Mouse (Mus musculus): Measurements from ENCODE around the gene Pdxdc1. TPM values are rescaled to one million over a fixed set of nuclear protein-coding genes. Genes with fewer than 3 reads are reported as not detected.
A peak's percentile ranks its signal among the peaks of the same experiment; 100 is the strongest.
"Not testable (repeated sequence)": the region's sequence is repeated elsewhere in the genome, so short reads cannot be mapped to it uniquely, and the experiment has no call there.

The Pdxdc1 gene
- polyA plus RNA-seq, 1 experiment from 2014 or later: 79.4 TPM

- ATAC-seq (ENCODE audit: insufficient read depth, low FRiP score, low TSS enrichment) (peak; percentile 75; the same call in 1 of the 2 replicates), DNase-seq (ENCODE audit: low spot score) (peak; percentile 58)
- not testable (repeated sequence) for H3K27ac ChIP-seq (ENCODE audit: low read depth, low read length); H3K9ac ChIP-seq (ENCODE audit: low read length); H3K36me3 ChIP-seq (ENCODE audit: control insufficient read depth, insufficient read depth, low read length); H3K4me3 ChIP-seq (ENCODE audit: low read depth, low read length); H3K4me1 ChIP-seq (ENCODE audit: control insufficient read depth, insufficient read depth, low read length); H3K27me3 ChIP-seq (ENCODE audit: control insufficient read depth, insufficient read depth, low read length); H3K9me3 ChIP-seq (ENCODE audit: control insufficient read depth, low read length)
- peak overlapping the region; percentile 25; the same call in 1 of the 2 replicates for H3K4me2 ChIP-seq (ENCODE audit: low read depth)
- WGBS: 21% methylated on average over 5 of the region's 5 CpGs
Observed at GRCm38 (mm10) chr16:13867406-13867805, 35.5 kb downstream of the Pdxdc1 start.

GRCm38 (mm10) chr16:13866616-13867015 lies 36.3 kb downstream of the Pdxdc1 start:
- no peak overlapping the region for H3K9ac ChIP-seq (ENCODE audit: low read length)
- H3K36me3 ChIP-seq (ENCODE audit: control insufficient read depth, insufficient read depth, low read length): peaks cover 4% of the 10 kb centered on the region; the same call in 1 of the 2 replicates
- 86% methylated on average over 5 of the region's 5 CpGs for WGBS
- no peaks in the 10 kb centered on the region for H3K27me3 ChIP-seq (ENCODE audit: control insufficient read depth, insufficient read depth, low read length)
- H3K4me1 ChIP-seq (ENCODE audit: control insufficient read depth, insufficient read depth, low read length): no peaks in the 10 kb centered on the region
- no peak overlapping the region for H3K4me3 ChIP-seq (ENCODE audit: low read depth, low read length)
- DNase-seq (ENCODE audit: low spot score) (no peak), ATAC-seq (ENCODE audit: insufficient read depth, low FRiP score, low TSS enrichment) (no peak)
- H3K4me2 ChIP-seq (ENCODE audit: low read depth): no peak overlapping the region
- no peaks in the 10 kb centered on the region for H3K9me3 ChIP-seq (ENCODE audit: control insufficient read depth, low read length)
- H3K27ac ChIP-seq (ENCODE audit: low read depth, low read length): no peak overlapping the region

GRCm38 (mm10) chr16:13866076-13866475 lies 36.9 kb downstream of the Pdxdc1 start:
- WGBS: 81% methylated on average over 4 of the region's 4 CpGs
- Histone ChIP-seq H3K4me1 (ENCODE audit: control insufficient read depth, insufficient read depth, low read length) (no peaks in the 10 kb centered on the region), H3K4me2 (ENCODE audit: low read depth) (no peak overlapping the region), H3K4me3 (ENCODE audit: low read depth, low read length) (no peak overlapping the region), H3K27me3 (ENCODE audit: control insufficient read depth, insufficient read depth, low read length) (no peaks in the 10 kb centered on the region), H3K9ac (ENCODE audit: low read length) (no peak overlapping the region), H3K9me3 (ENCODE audit: control insufficient read depth, low read length) (no peaks in the 10 kb centered on the region), H3K27ac (ENCODE audit: low read depth, low read length) (no peak overlapping the region), H3K36me3 (ENCODE audit: control insufficient read depth, insufficient read depth, low read length) (peaks cover 4% of the 10 kb centered on the region; the same call in 1 of the 2 replicates)
- DNase-seq (ENCODE audit: low spot score) (no peak), ATAC-seq (ENCODE audit: insufficient read depth, low FRiP score, low TSS enrichment) (no peak)

GRCm38 (mm10) chr16:13853886-13854285 lies 49.0 kb downstream of the Pdxdc1 start:
- DNase-seq (ENCODE audit: low spot score) (no peak), ATAC-seq (ENCODE audit: insufficient read depth, low FRiP score, low TSS enrichment) (no peak)
- H3K9ac ChIP-seq (ENCODE audit: low read length): no peak overlapping the region
- no peaks in the 10 kb centered on the region for H3K4me1 ChIP-seq (ENCODE audit: control insufficient read depth, insufficient read depth, low read length)
- H3K36me3 ChIP-seq (ENCODE audit: control insufficient read depth, insufficient read depth, low read length): peaks cover 7% of the 10 kb centered on the region; the same call in 1 of the 2 replicates
- no peak overlapping the region for H3K27ac ChIP-seq (ENCODE audit: low read depth, low read length)
- H3K4me2 ChIP-seq (ENCODE audit: low read depth): no peak overlapping the region
- no peak overlapping the region for H3K4me3 ChIP-seq (ENCODE audit: low read depth, low read length)
- no peaks in the 10 kb centered on the region for H3K9me3 ChIP-seq (ENCODE audit: control insufficient read depth, low read length)
- WGBS: 99% methylated on average over 4 of the region's 4 CpGs
- no peaks in the 10 kb centered on the region for H3K27me3 ChIP-seq (ENCODE audit: control insufficient read depth, insufficient read depth, low read length)

GRCm38 (mm10) chr16:13851446-13851845 lies 51.5 kb downstream of the Pdxdc1 start:
- H3K9ac ChIP-seq (ENCODE audit: low read length): no peak overlapping the region
- no peak overlapping the region for H3K27ac ChIP-seq (ENCODE audit: low read depth, low read length)
- no peaks in the 10 kb centered on the region for H3K9me3 ChIP-seq (ENCODE audit: control insufficient read depth, low read length)
- H3K4me2 ChIP-seq (ENCODE audit: low read depth): no peak overlapping the region
- H3K27me3 ChIP-seq (ENCODE audit: control insufficient read depth, insufficient read depth, low read length): no peaks in the 10 kb centered on the region
- no peak for ATAC-seq (ENCODE audit: insufficient read depth, low FRiP score, low TSS enrichment)
- no peaks in the 10 kb centered on the region for H3K4me1 ChIP-seq (ENCODE audit: control insufficient read depth, insufficient read depth, low read length)
- DNase-seq (ENCODE audit: low spot score): no peak
- H3K4me3 ChIP-seq (ENCODE audit: low read depth, low read length): no peak overlapping the region
- peaks cover 5% of the 10 kb centered on the region; the same call in 1 of the 2 replicates for H3K36me3 ChIP-seq (ENCODE audit: control insufficient read depth, insufficient read depth, low read length)
- WGBS: 91% methylated on average over 4 of the region's 4 CpGs

GRCm38 (mm10) chr16:13848310-13848709 lies 54.6 kb downstream of the Pdxdc1 start:
- no peak overlapping the region for H3K4me3 ChIP-seq (ENCODE audit: low read depth, low read length)
- H3K9ac ChIP-seq (ENCODE audit: low read length): no peak overlapping the region
- DNase-seq (ENCODE audit: low spot score) (no peak), ATAC-seq (ENCODE audit: insufficient read depth, low FRiP score, low TSS enrichment) (no peak)
- peaks cover 6% of the 10 kb centered on the region; the same call in 1 of the 2 replicates for H3K36me3 ChIP-seq (ENCODE audit: control insufficient read depth, insufficient read depth, low read length)
- H3K9me3 ChIP-seq (ENCODE audit: control insufficient read depth, low read length): no peaks in the 10 kb centered on the region
- no peak overlapping the region for H3K27ac ChIP-seq (ENCODE audit: low read depth, low read length)
- 78% methylated on average over 2 of the region's 2 CpGs for WGBS
- H3K4me2 ChIP-seq (ENCODE audit: low read depth): no peak overlapping the region
- H3K4me1 ChIP-seq (ENCODE audit: control insufficient read depth, insufficient read depth, low read length): no peaks in the 10 kb centered on the region
- H3K27me3 ChIP-seq (ENCODE audit: control insufficient read depth, insufficient read depth, low read length): no peaks in the 10 kb centered on the region

GRCm38 (mm10) chr16:13846675-13847074 lies 56.3 kb downstream of the Pdxdc1 start:
- no peaks in the 10 kb centered on the region for H3K9me3 ChIP-seq (ENCODE audit: control insufficient read depth, low read length)
- no peak overlapping the region for H3K27ac ChIP-seq (ENCODE audit: low read depth, low read length)
- no peak overlapping the region for H3K9ac ChIP-seq (ENCODE audit: low read length)
- peaks cover 2% of the 10 kb centered on the region; the same call in 1 of the 2 replicates for H3K36me3 ChIP-seq (ENCODE audit: control insufficient read depth, insufficient read depth, low read length)
- H3K4me1 ChIP-seq (ENCODE audit: control insufficient read depth, insufficient read depth, low read length): no peaks in the 10 kb centered on the region
- no peak overlapping the region for H3K4me2 ChIP-seq (ENCODE audit: low read depth)
- no peaks in the 10 kb centered on the region for H3K27me3 ChIP-seq (ENCODE audit: control insufficient read depth, insufficient read depth, low read length)
- 100% methylated on average over 1 of the region's 1 CpGs for WGBS
- DNase-seq (ENCODE audit: low spot score): no peak
- no peak for ATAC-seq (ENCODE audit: insufficient read depth, low FRiP score, low TSS enrichment)
- no peak overlapping the region for H3K4me3 ChIP-seq (ENCODE audit: low read depth, low read length)

- peaks cover 2% of the 10 kb centered on the region; the same call in 1 of the 2 replicates for H3K36me3 ChIP-seq (ENCODE audit: control insufficient read depth, insufficient read depth, low read length)
- H3K27me3 ChIP-seq (ENCODE audit: control insufficient read depth, insufficient read depth, low read length): no peaks in the 10 kb centered on the region
- ATAC-seq (ENCODE audit: insufficient read depth, low FRiP score, low TSS enrichment) (no peak), DNase-seq (ENCODE audit: low spot score) (no peak)
- no peaks in the 10 kb centered on the region for H3K9me3 ChIP-seq (ENCODE audit: control insufficient read depth, low read length)
- no peaks in the 10 kb centered on the region for H3K4me1 ChIP-seq (ENCODE audit: control insufficient read depth, insufficient read depth, low read length)
- H3K27ac ChIP-seq (ENCODE audit: low read depth, low read length): no peak overlapping the region
- H3K4me2 ChIP-seq (ENCODE audit: low read depth): no peak overlapping the region
- WGBS: 90% methylated on average over 5 of the region's 5 CpGs
- no peak overlapping the region for H3K9ac ChIP-seq (ENCODE audit: low read length)
- no peak overlapping the region for H3K4me3 ChIP-seq (ENCODE audit: low read depth, low read length)
Observed at GRCm38 (mm10) chr16:13845031-13845430, 57.9 kb downstream of the Pdxdc1 start.

GRCm38 (mm10) chr16:13840956-13841355 lies 62.0 kb downstream of the Pdxdc1 start:
- Histone ChIP-seq H3K4me3 (ENCODE audit: low read depth, low read length) (no peak overlapping the region), H3K27me3 (ENCODE audit: control insufficient read depth, insufficient read depth, low read length) (no peaks in the 10 kb centered on the region), H3K36me3 (ENCODE audit: control insufficient read depth, insufficient read depth, low read length) (peaks cover 10% of the 10 kb centered on the region), H3K9me3 (ENCODE audit: control insufficient read depth, low read length) (no peaks in the 10 kb centered on the region), H3K4me2 (ENCODE audit: low read depth) (no peak overlapping the region), H3K27ac (ENCODE audit: low read depth, low read length) (no peak overlapping the region), H3K9ac (ENCODE audit: low read length) (no peak overlapping the region), H3K4me1 (ENCODE audit: control insufficient read depth, insufficient read depth, low read length) (no peaks in the 10 kb centered on the region)
- 94% methylated on average over 3 of the region's 3 CpGs for WGBS
- ATAC-seq (ENCODE audit: insufficient read depth, low FRiP score, low TSS enrichment) (no peak), DNase-seq (ENCODE audit: low spot score) (no peak)
